Mouse (Mus musculus) forebrain, embryonic 16.5 days (tissue): ENCODE measurements around the gene Acads. TPM values are rescaled to one million over a fixed set of nuclear protein-coding genes. Genes with fewer than 3 reads are reported as not detected.
A peak's percentile ranks its signal among the peaks of the same experiment; 100 is the strongest.

Source experiments
- ATAC-seq: fragments of 200-750 bp; cut with Nextera tagmentation; 2 replicates; pipeline ENCODE4 v1.8.0; 2017; ENCODE audit warnings: mild to moderate bottlenecking, moderate library complexity
- H3K27ac ChIP-seq: fragments of 300-500 bp; sonication (generic); 2 replicates; pipeline ENCODE4 v1.5.1; 2014; ENCODE audit warnings: low read length, control low read depth
- H3K27me3 ChIP-seq: fragments of 300-500 bp; sonication (generic); replicated peaks from 2 replicates; pipeline ENCODE4 v1.6.1; 2014; ENCODE audit warnings: low read length; ENCODE audit not compliant: control insufficient read depth, insufficient read depth
- H3K36me3 ChIP-seq: fragments of 300-500 bp; sonication (generic); 2 replicates; pipeline ENCODE4 v1.6.1; 2014; ENCODE audit not compliant: control insufficient read depth, insufficient read depth
- H3K4me1 ChIP-seq: fragments of 300-500 bp; sonication (generic); replicated peaks from 2 replicates; pipeline ENCODE4 v1.6.1; 2014; ENCODE audit warnings: low read length; ENCODE audit not compliant: control insufficient read depth, insufficient read depth
- H3K4me2 ChIP-seq: fragments of 300-500 bp; sonication (generic); 2 replicates; pipeline ENCODE4 v1.6.1; 2014; ENCODE audit warnings: mild to moderate bottlenecking, low read length, control low read depth
- H3K4me3 ChIP-seq: fragments of 300-500 bp; sonication (generic); replicated peaks from 2 replicates; pipeline ENCODE4 v1.5.1; 2014; ENCODE audit warnings: mild to moderate bottlenecking, low read length, control low read depth
- H3K9ac ChIP-seq: fragments of 300-500 bp; sonication (generic); replicated peaks from 2 replicates; pipeline ENCODE4 v1.6.1; 2014; ENCODE audit warnings: low read depth, low read length, control low read depth
- H3K9me3 ChIP-seq: fragments of 300-500 bp; sonication (generic); 2 replicates; pipeline ENCODE4 v1.6.1; 2016; ENCODE audit warnings: low read length; ENCODE audit not compliant: control insufficient read depth
- WGBS: fragments of 180-500 bp; shearing (Covaris S2); extraction: QIAGEN DNeasy Blood & Tissue Kit; methylation state at CpG from one replicate; pipeline ENCODE4 v1.1.7; 2014; 5-methylcytosine and 5-hydroxymethylcytosine counted together
- polyA plus RNA-seq: library from polyadenylated mRNA; unstranded; fragments of >200 nt; fragmentation: Nextera tagmentation; extraction: Ambion mirVana; gene quantifications from 2 replicates; pipeline ENCODE4 v1.2.1, GENCODE M21; 2015

Acads gene
- polyA plus RNA-seq, 1 experiment from 2014 or later = 18.0 TPM

DNA sequence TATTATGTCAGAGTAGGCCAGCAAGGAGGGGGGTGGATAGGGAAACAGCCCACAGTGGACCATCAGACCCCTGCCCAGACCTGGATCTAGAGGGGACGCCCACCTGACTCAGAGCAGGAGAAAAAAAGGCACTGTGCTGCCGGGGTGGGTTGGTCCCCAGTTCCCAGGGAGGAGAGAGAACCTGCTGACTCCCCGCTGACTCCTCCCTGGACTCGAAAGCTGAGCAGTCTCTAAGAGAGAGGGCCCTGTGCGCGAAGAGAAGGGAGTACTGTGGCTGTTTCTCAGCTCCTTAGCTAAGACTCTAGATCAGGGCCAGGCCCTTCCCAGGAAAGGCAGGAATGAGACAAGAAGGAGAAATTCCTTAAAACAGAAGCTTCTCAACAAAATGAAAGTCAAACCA is 25.3 kb upstream of the Acads start:
- 73% methylated on average over 6 of the region's 6 CpGs for WGBS
- no peak overlapping the region for H3K27ac ChIP-seq
- H3K4me3 ChIP-seq = no peak overlapping the region
- peaks cover 12% of the 10 kb centered on the region for H3K4me1 ChIP-seq
- no peak overlapping the region for H3K4me2 ChIP-seq
- no peaks in the 10 kb centered on the region for H3K9me3 ChIP-seq
- peaks cover 12% of the 10 kb centered on the region for H3K36me3 ChIP-seq
- H3K9ac ChIP-seq = no peak overlapping the region
- H3K27me3 ChIP-seq = no peaks in the 10 kb centered on the region
- no peak for ATAC-seq

DNA sequence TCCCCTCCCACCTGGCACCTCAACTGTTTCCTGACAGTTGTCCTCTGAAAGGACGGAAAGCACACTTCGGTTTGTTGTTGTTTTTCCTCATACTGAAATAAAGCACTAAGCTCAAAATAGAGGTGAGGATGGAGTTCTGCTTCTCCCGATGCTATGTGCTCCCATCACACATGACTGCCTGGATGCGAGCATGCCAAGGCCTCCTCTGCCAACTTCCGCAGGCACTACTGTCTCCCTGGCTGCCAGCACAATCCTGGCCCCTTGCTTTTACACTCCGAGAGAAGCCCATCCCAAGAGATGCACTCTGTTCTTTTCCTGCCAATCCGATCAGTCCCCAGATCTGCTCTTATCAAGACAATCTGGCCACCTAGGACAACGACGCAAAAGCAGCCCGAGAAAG is 24.4 kb upstream of the Acads start:
- Histone ChIP-seq H3K27me3 (no peaks in the 10 kb centered on the region), H3K9ac (no peak overlapping the region), H3K36me3 (peaks cover 8% of the 10 kb centered on the region; the same call in 1 of the 2 replicates), H3K4me3 (no peak overlapping the region), H3K27ac (peak overlapping the region; percentile 21; the same call in 1 of the 2 replicates), H3K9me3 (no peaks in the 10 kb centered on the region), H3K4me2 (no peak overlapping the region), H3K4me1 (peaks cover 12% of the 10 kb centered on the region)
- 50% methylated on average over 10 of the region's 10 CpGs for WGBS
- peak; percentile 84 for ATAC-seq

DNA sequence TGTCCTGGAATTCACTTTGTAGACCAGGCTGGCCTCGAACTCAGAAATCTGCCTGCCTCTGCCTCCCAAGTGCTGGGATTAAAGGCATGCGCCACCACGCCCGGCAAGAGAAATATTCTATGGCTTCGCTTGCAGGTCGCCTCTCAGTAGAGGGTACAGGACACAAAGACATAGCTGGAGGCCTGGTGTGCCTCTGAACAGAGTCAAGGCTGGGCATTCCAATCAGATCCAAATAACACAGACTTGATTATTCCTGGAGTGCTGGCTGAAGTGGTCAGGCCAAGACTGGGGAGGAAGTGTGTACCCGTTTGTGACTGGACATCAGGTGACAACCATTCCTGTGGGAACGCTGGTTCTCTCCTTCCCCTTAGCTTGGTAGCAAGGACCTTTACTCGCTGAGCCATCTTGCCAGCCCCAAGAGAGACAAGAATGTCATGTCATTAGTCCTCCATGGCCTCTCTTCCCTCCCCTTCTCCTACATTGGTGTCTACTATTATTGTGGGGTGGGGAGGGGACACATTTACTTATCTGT is 23.1 kb upstream of the Acads start:
- 84% methylated on average over 9 of the region's 9 CpGs for WGBS
- H3K36me3 ChIP-seq = peaks cover 3% of the 10 kb centered on the region; the same call in 1 of the 2 replicates
- no peak overlapping the region for H3K9ac ChIP-seq
- ATAC-seq = no peak
- H3K27me3 ChIP-seq = no peaks in the 10 kb centered on the region
- H3K27ac ChIP-seq = no peak overlapping the region
- H3K4me3 ChIP-seq = no peak overlapping the region
- H3K9me3 ChIP-seq = no peaks in the 10 kb centered on the region
- H3K4me1 ChIP-seq = peaks cover 12% of the 10 kb centered on the region
- H3K4me2 ChIP-seq = no peak overlapping the region

DNA sequence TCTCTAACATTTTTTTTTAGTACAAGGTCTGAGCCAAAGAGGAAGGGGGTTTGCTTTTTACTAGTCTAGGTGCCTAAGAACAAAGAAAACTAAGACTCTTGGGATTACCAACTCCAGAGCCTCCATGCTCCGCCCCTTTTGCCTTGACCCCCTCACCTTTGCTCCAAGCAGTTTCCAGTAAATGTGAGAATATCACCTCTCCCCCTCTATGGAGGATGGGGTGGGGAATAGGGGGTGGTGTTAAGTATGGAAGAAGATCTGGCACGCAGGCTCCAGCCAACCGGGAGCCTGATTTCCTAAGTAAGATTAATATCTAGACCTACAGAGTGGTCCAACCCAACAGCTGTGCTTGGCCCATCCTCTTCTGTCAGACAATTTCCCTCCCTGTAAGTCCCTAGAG is 21.6 kb upstream of the Acads start:
- H3K9ac ChIP-seq = no peak overlapping the region
- WGBS = 81% methylated on average over 3 of the region's 3 CpGs

DNA sequence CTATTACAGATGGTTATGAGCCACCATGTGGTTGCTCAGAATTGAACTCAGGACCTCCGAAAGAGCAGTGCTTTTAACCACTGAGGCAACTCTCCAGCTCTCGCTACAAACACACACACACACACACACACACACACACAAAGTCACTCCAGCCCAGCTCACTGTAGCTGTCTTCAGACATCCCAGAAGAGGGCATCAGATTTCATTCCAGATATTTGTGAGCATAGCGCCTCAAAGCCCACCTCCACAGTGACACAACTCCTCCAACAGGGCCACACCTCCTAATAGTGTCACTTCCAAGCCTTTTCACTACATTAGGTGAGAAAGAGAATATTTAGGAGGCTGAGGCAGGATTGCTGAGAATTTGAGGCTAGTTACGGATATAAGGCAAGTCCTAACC is 20.0 kb upstream of the Acads start:
- no peak overlapping the region for H3K4me2 ChIP-seq
- H3K4me1 ChIP-seq = peaks cover 13% of the 10 kb centered on the region
- 72% methylated on average over 4 of the region's 4 CpGs for WGBS
- no peak for ATAC-seq
- no peak overlapping the region for H3K4me3 ChIP-seq
- H3K36me3 ChIP-seq = no peaks in the 10 kb centered on the region
- no peaks in the 10 kb centered on the region for H3K27me3 ChIP-seq
- no peak overlapping the region for H3K9ac ChIP-seq
- no peak overlapping the region for H3K27ac ChIP-seq
- no peaks in the 10 kb centered on the region for H3K9me3 ChIP-seq

More for the DNA sequence above, 21.6 kb upstream of the Acads start:
- ATAC-seq = no peak
- H3K27ac ChIP-seq = no peak overlapping the region
- H3K4me2 ChIP-seq = no peak overlapping the region
- H3K4me1 ChIP-seq = peaks cover 12% of the 10 kb centered on the region
- no peaks in the 10 kb centered on the region for H3K36me3 ChIP-seq
- H3K27me3 ChIP-seq = no peaks in the 10 kb centered on the region
- no peaks in the 10 kb centered on the region for H3K9me3 ChIP-seq
- H3K4me3 ChIP-seq = no peak overlapping the region

DNA sequence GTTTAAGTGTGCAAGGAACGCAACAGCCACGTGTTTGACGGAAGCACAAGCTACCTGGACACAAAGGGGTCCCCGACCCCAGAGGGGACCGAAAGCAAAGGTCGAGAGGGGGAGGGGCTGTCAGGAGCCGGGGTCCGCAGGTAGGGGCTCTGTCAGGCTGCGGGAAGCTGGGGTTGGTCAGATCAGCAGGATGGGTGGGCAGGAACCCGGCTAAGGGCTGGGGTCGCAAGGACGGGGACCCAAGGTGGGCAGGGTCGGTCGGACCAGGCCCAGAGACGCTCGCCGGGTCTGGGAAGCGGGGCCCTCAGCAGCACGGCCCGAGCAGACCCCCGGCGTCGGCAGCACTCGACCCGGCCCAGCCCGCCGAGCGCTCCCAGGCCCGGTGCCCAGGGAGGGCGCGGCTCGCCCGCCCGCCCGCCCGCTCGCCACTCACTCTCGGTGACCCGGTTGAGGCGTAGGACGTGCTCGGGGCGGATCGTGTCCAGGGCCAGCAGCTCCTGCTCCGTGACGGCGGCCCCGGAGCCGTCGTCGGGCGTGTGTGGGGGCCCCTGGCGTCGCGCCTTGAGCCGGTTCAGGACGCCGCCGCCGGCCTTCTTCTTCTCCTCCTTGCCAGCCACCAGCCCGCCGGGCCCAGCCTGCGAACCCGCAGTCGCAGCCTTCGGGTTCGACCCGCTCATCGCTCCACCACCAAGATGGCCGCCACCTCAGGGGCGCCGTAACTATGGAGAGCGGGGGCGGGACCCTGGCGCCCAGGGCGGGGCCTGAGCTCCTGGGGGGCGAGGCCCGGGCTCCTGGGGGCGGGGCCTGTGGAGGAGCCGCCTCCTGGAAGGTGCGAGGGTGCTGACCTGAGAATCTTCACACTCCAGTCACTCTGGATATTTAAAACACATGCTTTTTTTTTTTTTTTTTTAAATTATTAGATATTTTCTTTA is 15.4 kb upstream of the Acads start, which contains the start of gene Unc119b:
Gene Unc119b, minus strand, starts transcription at position 742 of the 932 bp plus-strand sequence.
- WGBS = under 1% methylated on average over 54 of the region's 81 CpGs

DNA sequence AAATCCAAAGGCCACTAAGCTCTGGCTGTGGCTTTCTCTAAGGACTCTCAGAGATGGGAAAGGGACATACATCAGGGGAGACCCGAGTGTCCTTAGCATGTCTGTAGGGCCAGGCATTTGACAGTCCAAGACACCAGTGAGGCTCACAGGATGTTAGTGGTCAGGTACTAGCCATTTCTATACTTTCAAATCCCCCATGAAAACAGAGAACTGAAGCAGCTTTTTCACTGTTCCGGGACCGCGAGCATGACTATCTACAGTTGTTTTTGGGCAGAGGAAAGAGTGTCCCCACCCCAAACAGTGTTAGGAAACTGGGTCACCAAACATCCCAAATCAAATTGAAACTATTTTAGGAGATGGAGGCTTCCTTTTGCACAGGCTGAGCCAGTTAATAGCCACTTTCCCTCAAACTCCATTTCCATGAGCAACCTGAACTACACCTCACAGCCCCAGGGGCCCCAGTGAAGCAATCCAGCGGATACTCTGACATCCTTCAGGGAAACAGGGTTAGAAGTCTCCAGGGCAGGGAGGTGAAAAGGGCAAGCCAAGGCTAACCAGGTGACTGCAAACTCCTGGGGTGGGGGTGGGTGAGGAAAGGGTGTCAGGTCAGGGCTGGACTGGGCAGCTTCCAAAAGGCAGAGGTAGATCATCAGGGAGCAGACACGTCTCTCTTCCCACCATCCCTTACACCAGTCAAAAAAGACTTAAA is 14.4 kb upstream of the Acads start:
- H3K9ac ChIP-seq = peak overlapping the region; percentile 4; the same call in 1 of the 2 replicates
- no peak overlapping the region for H3K27ac ChIP-seq
- WGBS = 57% methylated on average over 6 of the region's 6 CpGs

More for the DNA sequence above, 15.4 kb upstream of the Acads start, which contains the start of gene Unc119b:
- peak within 1 kb of the TSS; percentile 79 for H3K4me2 ChIP-seq
- peaks cover 16% of the 10 kb centered on the region for H3K4me1 ChIP-seq
- H3K36me3 ChIP-seq = no peaks in the 10 kb centered on the region; the same call in 1 of the 2 replicates
- H3K9me3 ChIP-seq = no peaks in the 10 kb centered on the region
- H3K27ac ChIP-seq = peak within 1 kb of the TSS; percentile 15; the same call in 1 of the 2 replicates
- peak within 1 kb of the TSS; percentile 87 for H3K4me3 ChIP-seq
- no peaks in the 10 kb centered on the region for H3K27me3 ChIP-seq
- peak within 1 kb of the TSS; percentile 88 for H3K9ac ChIP-seq
- ATAC-seq = peak; percentile 96

DNA sequence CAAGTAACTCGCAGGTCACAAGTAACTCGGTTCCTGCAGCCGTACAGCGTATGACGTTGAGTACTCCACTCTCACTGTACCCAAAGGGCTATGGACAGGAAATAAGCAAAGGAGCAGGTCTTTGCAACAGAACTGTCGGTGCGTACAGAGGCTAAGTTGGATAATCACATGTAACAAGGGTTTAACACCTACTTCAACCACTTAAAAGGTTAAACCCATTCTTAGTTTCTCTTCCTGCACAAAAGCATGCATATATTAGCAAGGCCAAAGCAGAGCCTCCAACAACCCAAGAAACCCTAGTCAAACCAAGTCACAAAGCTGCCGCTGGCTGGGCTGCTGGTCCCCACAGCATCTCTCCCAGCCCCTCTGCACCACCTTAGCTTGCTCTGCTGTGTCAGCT is 13.3 kb upstream of the Acads start:
- H3K9me3 ChIP-seq = no peaks in the 10 kb centered on the region
- no peak overlapping the region for H3K27ac ChIP-seq
- peaks cover 16% of the 10 kb centered on the region for H3K4me1 ChIP-seq
- no peak overlapping the region for H3K4me3 ChIP-seq
- no peak overlapping the region for H3K4me2 ChIP-seq
- no peak for ATAC-seq
- H3K9ac ChIP-seq = no peak overlapping the region
- no peaks in the 10 kb centered on the region for H3K27me3 ChIP-seq
- WGBS = 85% methylated on average over 8 of the region's 8 CpGs
- H3K36me3 ChIP-seq = no peaks in the 10 kb centered on the region; the same call in 1 of the 2 replicates

More for the DNA sequence above, 14.4 kb upstream of the Acads start:
- Histone ChIP-seq H3K4me2 (peak overlapping the region; percentile 79), H3K9me3 (no peaks in the 10 kb centered on the region), H3K36me3 (no peaks in the 10 kb centered on the region; the same call in 1 of the 2 replicates), H3K4me3 (peak overlapping the region; percentile 87), H3K27me3 (no peaks in the 10 kb centered on the region), H3K4me1 (peaks cover 16% of the 10 kb centered on the region)
- no peak for ATAC-seq

DNA sequence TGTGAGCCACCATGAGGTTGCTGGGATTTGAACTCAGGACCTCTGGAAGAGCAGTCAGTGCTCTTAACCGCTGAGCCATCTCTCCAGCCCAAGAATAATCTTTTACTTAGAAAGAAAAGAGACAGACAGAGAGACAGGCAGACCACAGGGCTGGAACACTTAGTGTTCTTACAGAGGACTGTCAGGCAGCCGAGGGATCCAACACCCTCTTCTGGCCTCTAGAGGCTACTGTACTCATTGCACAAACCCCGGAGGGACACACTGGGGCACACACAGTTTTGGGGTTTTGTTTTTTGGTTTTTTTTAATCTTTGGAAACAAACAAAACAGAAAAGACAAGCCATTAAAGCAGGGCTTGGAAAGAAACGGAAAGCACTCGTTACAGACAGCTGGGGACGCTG is 10.2 kb upstream of the Acads start:
- H3K4me1 ChIP-seq = peaks cover 23% of the 10 kb centered on the region
- H3K9ac ChIP-seq = no peak overlapping the region
- ATAC-seq = no peak
- H3K27ac ChIP-seq = no peak overlapping the region
- H3K4me2 ChIP-seq = no peak overlapping the region
- H3K27me3 ChIP-seq = no peaks in the 10 kb centered on the region
- peaks cover 7% of the 10 kb centered on the region; the same call in 1 of the 2 replicates for H3K36me3 ChIP-seq
- H3K4me3 ChIP-seq = no peak overlapping the region
- 81% methylated on average over 6 of the region's 6 CpGs for WGBS
- no peaks in the 10 kb centered on the region for H3K9me3 ChIP-seq
